Mouse (Mus musculus) heart, postnatal 0 days (tissue): ENCODE results near the gene Trappc1. TPM values are rescaled to one million over a fixed set of nuclear protein-coding genes. Genes with fewer than 3 reads are reported as not detected.
"Not testable (repeated sequence)": the region's sequence is repeated elsewhere in the genome, so short reads cannot be mapped to it uniquely, and the experiment has no call there.

Source experiments
- ATAC-seq: fragments of 200-750 bp; cut with Nextera tagmentation; 2 replicates; pipeline ENCODE4 v1.8.0; 2017; ENCODE audit warnings: low read depth, moderate number of reproducible peaks, moderate library complexity; ENCODE audit not compliant: insufficient read depth
- DNase-seq: peaks from one replicate; pipeline ENCODE4 v3.0.0-alpha.2; 2016; ENCODE audit warnings: low spot score
- H3K27ac ChIP-seq: fragments of 300-500 bp; sonication (generic); 2 replicates; pipeline ENCODE4 v1.5.1; 2014; ENCODE audit warnings: low read depth, mild to moderate bottlenecking
- H3K27me3 ChIP-seq: fragments of 300-500 bp; sonication (generic); 2 replicates; pipeline ENCODE4 v1.6.1; 2014; ENCODE audit warnings: low read length, mixed read lengths; ENCODE audit not compliant: control insufficient read depth, insufficient read depth
- H3K36me3 ChIP-seq: fragments of 300-500 bp; sonication (generic); replicated peaks from 2 replicates; pipeline ENCODE4 v1.6.1; 2014; ENCODE audit warnings: low read length, mixed read lengths; ENCODE audit not compliant: control insufficient read depth, insufficient read depth
- H3K4me1 ChIP-seq: fragments of 300-500 bp; sonication (generic); 2 replicates; pipeline ENCODE4 v1.6.1; 2014; ENCODE audit warnings: antibody characterized with exemption; ENCODE audit not compliant: control insufficient read depth, insufficient read depth
- H3K4me2 ChIP-seq: fragments of 300-500 bp; sonication (generic); 2 replicates; pipeline ENCODE4 v1.6.1; 2014; ENCODE audit warnings: low read depth, mild to moderate bottlenecking, low read length, moderate library complexity
- H3K4me3 ChIP-seq: fragments of 300-500 bp; sonication (generic); 2 replicates; pipeline ENCODE4 v1.5.1; 2014; ENCODE audit warnings: low read depth, low read length
- H3K9ac ChIP-seq: fragments of 300-500 bp; sonication (generic); replicated peaks from 2 replicates; pipeline ENCODE4 v1.6.1; 2014; ENCODE audit warnings: low read depth, low read length, mixed read lengths
- H3K9me3 ChIP-seq: fragments of 300-500 bp; sonication (generic); replicated peaks from 2 replicates; pipeline ENCODE4 v1.6.1; 2016; ENCODE audit warnings: low read length; ENCODE audit not compliant: control insufficient read depth
- CTCF ChIP-seq: IDR thresholded peaks from 2 replicates; pipeline ENCODE4 v1.5.1; 2016; ENCODE audit warnings: antibody characterized with exemption, control low read depth, low read depth
- EP300 ChIP-seq: IDR thresholded peaks from 2 replicates; pipeline ENCODE4 v1.6.1; 2016; ENCODE audit warnings: antibody characterized with exemption, low read depth
- WGBS: fragments of 180-500 bp; shearing (Covaris S2); extraction: QIAGEN DNeasy Blood & Tissue Kit; methylation state at CpG from one replicate; pipeline ENCODE4 v1.1.7; 2014; 5-methylcytosine and 5-hydroxymethylcytosine counted together
- polyA plus RNA-seq: library from polyadenylated mRNA; unstranded; fragments of >200 nt; fragmentation: Nextera tagmentation; extraction: Ambion mirVana; gene quantifications from 2 replicates; pipeline ENCODE4 v1.2.1, GENCODE M21; 2015
- total RNA-seq: library from RNA; depleted of rRNA; stranded (reverse); fragments of >200 nt; gene quantifications from 2 replicates; pipeline ENCODE4 v1.2.3, GENCODE M21; 2014; ENCODE audit warnings: low replicate concordance

Trappc1 gene
- total and polyA plus RNA-seq, 2 experiments from 2014 or later = 180 to 240 TPM

DNA sequence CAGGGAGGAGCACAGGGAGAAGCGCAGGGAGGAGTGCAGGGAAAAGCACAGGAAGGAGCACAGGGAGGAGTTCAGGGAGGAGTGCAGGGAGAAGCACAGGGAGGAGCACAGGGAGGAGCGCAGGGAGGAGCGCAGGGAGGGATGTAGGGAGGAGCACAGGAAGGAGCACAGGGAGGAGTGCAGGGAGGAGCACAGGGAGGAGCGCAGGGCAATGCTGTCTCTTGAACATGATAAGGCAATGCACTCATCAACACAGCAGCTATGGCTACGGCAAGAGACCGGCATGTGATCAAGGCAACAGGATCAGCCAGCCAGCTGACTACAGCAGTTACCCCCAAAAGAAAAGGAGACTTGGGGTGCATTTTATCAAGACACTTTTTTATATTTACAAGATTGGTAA lies 7.4 kb upstream of the Trappc1 start:
- H3K36me3 ChIP-seq = peaks cover 51% of the 10 kb centered on the region
- H3K4me1 ChIP-seq = no peaks in the 10 kb centered on the region
- WGBS = 95% methylated on average over 6 of the region's 6 CpGs
- ATAC-seq (no peak), DNase-seq (no peak)
- no peak overlapping the region for H3K4me2 ChIP-seq
- no peaks in the 10 kb centered on the region for H3K9me3 ChIP-seq
- H3K27me3 ChIP-seq = no peaks in the 10 kb centered on the region
- H3K4me3 ChIP-seq = no peak overlapping the region
- no peak for TF ChIP-seq CTCF
- TF ChIP-seq EP300 = no peak
- no peak overlapping the region for H3K27ac ChIP-seq
- H3K9ac ChIP-seq = no peak overlapping the region

DNA sequence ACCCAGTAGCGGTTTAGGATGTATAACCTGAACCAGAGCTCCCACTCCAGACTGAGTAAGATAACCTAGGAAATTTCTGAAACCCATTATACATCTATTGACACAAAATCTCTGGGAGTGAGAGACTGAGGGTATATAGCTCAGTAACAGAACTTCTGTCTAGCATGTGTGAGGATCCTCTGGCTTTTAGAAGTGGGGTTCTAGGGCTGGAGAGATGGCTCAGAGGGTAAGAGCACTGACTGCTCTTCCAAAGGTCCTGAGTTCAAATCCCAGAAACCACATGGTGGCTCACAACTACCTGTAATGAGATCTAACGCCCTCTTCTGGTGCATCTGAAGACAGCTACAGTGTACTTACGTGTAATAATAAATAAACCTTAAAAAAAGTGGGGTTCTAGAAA lies 5.8 kb upstream of the Trappc1 start:
- not testable (repeated sequence) for H3K9me3 ChIP-seq, H3K4me3 ChIP-seq, H3K27me3 ChIP-seq, H3K4me2 ChIP-seq, H3K27ac ChIP-seq, H3K9ac ChIP-seq, H3K4me1 ChIP-seq, DNase-seq, ATAC-seq
- 90% methylated on average over 3 of the region's 3 CpGs for WGBS
- peaks cover 47% of the 10 kb centered on the region for H3K36me3 ChIP-seq

DNA sequence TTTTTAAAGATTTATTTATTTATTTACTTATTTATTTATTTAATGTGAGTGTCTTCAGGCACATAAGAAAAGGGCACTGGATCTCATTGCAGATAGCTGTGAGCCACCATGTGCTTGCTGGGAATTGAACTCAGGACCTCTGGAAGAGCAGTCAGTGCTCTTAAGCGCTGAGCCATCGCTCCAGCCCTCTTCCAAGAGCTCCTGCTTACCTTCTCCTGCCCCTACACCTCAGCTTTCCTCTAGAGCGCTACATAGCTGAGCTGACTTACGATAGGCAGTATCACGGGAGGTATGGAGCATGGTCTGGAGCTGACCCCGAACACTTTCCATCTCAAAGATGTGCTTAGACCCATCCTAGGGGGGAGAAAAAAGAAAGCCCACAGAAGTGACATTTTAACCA lies 2.2 kb upstream of the Trappc1 start:
- TF ChIP-seq EP300 = no peak
- TF ChIP-seq CTCF = no peak
- Histone ChIP-seq H3K4me3 (no peak overlapping the region), H3K27ac (no peak overlapping the region), H3K27me3 (no peaks in the 10 kb centered on the region), H3K4me2 (peak overlapping the region; percentile 85; the same call in 1 of the 2 replicates), H3K9me3 (no peaks in the 10 kb centered on the region), H3K36me3 (peaks cover 28% of the 10 kb centered on the region), H3K4me1 (peaks cover 30% of the 10 kb centered on the region; the same call in 1 of the 2 replicates), H3K9ac (peak overlapping the region; percentile 71; the same call in 1 of the 2 replicates)
- DNase-seq = no peak
- ATAC-seq = no peak
- WGBS = 95% methylated on average over 6 of the region's 6 CpGs

DNA sequence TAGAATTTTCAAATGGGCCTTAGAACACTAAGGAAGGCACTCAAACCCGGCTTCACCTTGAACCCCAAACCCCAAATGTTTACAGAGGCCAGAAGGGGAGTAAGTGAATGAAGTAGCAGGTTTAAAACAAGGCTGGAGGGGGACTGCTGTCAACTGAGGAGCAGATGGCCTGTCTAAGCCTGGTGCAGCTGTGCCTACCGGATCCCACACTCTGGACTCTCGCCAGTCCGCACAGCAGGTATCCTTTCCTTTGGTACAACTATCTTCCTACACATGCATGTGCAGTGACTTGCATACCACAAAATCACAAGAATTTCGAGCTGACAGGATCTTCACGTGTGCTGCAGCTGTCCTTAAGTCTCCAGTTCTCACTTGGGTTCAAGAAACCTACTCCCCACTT lies 1.8 kb upstream of the Trappc1 start:
- 0 out of 2 replicates have a peak, but pooled peaks cover under 1% of the 10 kb centered on the region for H3K27me3 ChIP-seq
- peak overlapping the region; percentile 71 for H3K9ac ChIP-seq
- no peak overlapping the region for H3K27ac ChIP-seq
- ATAC-seq = no peak
- H3K36me3 ChIP-seq = peaks cover 27% of the 10 kb centered on the region
- peaks cover 34% of the 10 kb centered on the region; the same call in 1 of the 2 replicates for H3K4me1 ChIP-seq
- H3K9me3 ChIP-seq = no peaks in the 10 kb centered on the region
- H3K4me3 ChIP-seq = peak overlapping the region; percentile 57
- DNase-seq = no peak
- WGBS = 76% methylated on average over 6 of the region's 6 CpGs
- peak overlapping the region; percentile 85 for H3K4me2 ChIP-seq
- TF ChIP-seq EP300 (no peak), CTCF (no peak)

DNA sequence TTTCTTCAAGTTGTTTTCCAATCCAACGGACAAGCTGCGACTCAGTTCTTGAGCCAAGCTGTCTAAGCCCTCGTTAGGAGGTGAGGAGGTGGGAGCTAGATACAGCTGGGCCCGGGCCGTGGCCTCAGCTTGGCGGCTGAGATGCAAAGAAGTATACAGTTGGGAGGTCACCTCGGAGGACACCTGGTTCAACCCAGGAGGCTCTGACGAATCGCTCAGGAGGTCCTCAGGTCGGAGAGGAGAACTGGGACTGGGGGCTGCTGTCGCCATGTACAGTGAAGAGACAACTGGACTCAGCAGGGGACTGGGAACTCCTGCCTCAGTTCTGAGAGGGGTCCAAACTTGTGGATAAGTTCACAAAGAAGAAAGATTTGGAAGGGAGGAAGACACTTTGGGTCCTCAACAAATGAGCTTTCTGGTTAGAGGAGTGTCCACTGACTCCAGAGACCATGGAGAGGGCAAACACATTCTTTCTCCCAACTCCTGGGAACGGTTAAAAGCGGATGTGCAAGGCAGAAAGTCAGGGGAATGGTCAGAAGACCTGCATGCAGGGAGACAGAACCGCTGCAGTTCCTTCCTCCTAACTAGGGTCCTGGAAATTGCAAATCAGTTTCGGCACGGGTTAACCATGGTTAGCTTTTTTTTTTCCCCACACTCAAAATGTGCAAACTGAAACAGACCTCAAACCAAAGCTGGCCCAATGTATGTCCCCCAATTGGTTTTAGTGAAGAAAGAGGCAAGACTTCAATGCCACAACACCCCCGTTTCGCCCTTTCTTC lies 898 bp upstream of the Trappc1 start:
- Histone ChIP-seq H3K9ac (peak overlapping the region; percentile 71), H3K36me3 (peaks cover 19% of the 10 kb centered on the region), H3K4me1 (peaks cover 34% of the 10 kb centered on the region; the same call in 1 of the 2 replicates), H3K27ac (peak overlapping the region; percentile 77), H3K4me2 (peak overlapping the region; percentile 85), H3K4me3 (peak overlapping the region; percentile 57), H3K27me3 (peaks cover 6% of the 10 kb centered on the region; the same call in 1 of the 2 replicates), H3K9me3 (no peaks in the 10 kb centered on the region)
- WGBS = 17% methylated on average over 18 of the region's 18 CpGs
- no peak for ATAC-seq
- DNase-seq = peak; percentile 14
- TF ChIP-seq EP300 = no peak
- TF ChIP-seq CTCF = no peak

DNA sequence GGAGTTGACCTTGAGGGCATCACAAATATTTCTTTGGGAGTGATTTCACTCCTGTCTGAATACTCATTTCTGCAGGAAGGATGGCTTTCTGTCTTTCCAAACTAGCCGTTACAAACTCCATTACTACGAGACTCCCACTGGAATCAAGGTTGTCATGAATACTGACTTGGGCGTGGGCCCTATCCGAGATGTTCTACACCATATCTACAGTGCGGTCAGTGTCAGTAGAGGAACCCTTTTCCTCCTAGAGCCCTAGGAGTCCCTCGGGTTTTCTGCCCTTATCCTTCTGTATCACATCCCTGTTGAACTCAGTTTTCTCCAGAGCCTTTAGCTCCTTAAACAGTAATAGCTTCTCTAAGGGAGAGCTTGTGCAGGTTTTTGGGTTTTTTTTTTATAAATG lies 969 bp downstream of the Trappc1 start:
- ATAC-seq = no peak
- Histone ChIP-seq H3K27ac (no peak overlapping the region; the same call in 1 of the 2 replicates), H3K4me2 (peak overlapping the region; percentile 85), H3K4me1 (peaks cover 34% of the 10 kb centered on the region; the same call in 1 of the 2 replicates), H3K27me3 (peaks cover 6% of the 10 kb centered on the region; the same call in 1 of the 2 replicates), H3K36me3 (peaks cover 5% of the 10 kb centered on the region; the same call in 1 of the 2 replicates), H3K4me3 (peak overlapping the region; percentile 57; the same call in 1 of the 2 replicates), H3K9me3 (no peaks in the 10 kb centered on the region), H3K9ac (no peak overlapping the region)
- no peak for DNase-seq
- TF ChIP-seq CTCF = no peak
- no peak for TF ChIP-seq EP300
- 76% methylated on average over 6 of the region's 6 CpGs for WGBS
